Mouse (Mus musculus) heart, postnatal 0 days (tissue): ENCODE results near the gene Tppp3.

Experiments used
- CTCF ChIP-seq: IDR thresholded peaks from 2 replicates; pipeline ENCODE4 v1.5.1; 2016; ENCODE audit warnings: antibody characterized with exemption, control low read depth, low read depth
- EP300 ChIP-seq: IDR thresholded peaks from 2 replicates; pipeline ENCODE4 v1.6.1; 2016; ENCODE audit warnings: antibody characterized with exemption, low read depth

DNA sequence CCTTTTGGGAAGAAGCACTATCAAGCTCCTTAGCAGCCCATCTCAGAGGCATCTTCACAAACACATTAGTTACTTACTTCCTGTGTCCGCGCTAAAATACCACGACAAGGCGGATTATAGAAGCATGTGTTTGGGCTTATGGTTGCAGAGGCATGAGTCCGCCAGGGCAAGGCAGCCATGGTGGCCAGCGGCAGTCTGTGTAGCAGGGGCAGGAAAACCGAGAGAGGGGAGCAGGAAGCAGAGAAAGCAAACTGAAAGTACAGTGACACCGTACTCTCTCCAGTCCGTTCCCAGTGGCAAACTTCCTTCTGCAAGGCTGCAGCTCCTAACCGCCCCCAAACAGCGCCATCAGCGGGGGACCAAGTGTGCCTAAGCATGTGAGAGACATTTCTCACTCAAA lies 28.5 kb upstream of the Tppp3 start:
- TF ChIP-seq CTCF = no peak
- TF ChIP-seq EP300 = no peak
